Mouse (Mus musculus) stomach, embryonic 14.5 days (tissue): ENCODE measurements at regions not wholly inside any gene's neighbourhood (a gene's known extent, or its start where the extent isn't known, plus 50 kb on each side); places are given as distances from the start of the nearest gene placed in this dataset.

Source experiments
- ATAC-seq: fragments of 200-750 bp; cut with Nextera tagmentation; 2 replicates; pipeline ENCODE4 v1.8.0; 2017; ENCODE audit warnings: low read depth, moderate TSS enrichment; ENCODE audit not compliant: insufficient number of reproducible peaks, insufficient read depth, low FRiP score
- H3K27ac ChIP-seq: fragments of 300-500 bp; sonication (generic); 2 replicates; pipeline ENCODE4 v1.5.1; 2014; ENCODE audit warnings: mild to moderate bottlenecking, low read length, moderate library complexity, mixed read lengths
- H3K27me3 ChIP-seq: fragments of 300-500 bp; sonication (generic); 2 replicates; pipeline ENCODE4 v1.6.1; 2014; ENCODE audit warnings: low read length, control low read depth, mixed read lengths; ENCODE audit not compliant: control insufficient read depth, insufficient read depth
- H3K36me3 ChIP-seq: fragments of 300-500 bp; sonication (generic); 2 replicates; pipeline ENCODE4 v1.6.1; 2014; ENCODE audit warnings: mild to moderate bottlenecking, control low read depth, low read length, moderate library complexity, mixed read lengths; ENCODE audit not compliant: control insufficient read depth, insufficient read depth
- H3K4me1 ChIP-seq: fragments of 300-500 bp; sonication (generic); 2 replicates; pipeline ENCODE4 v1.6.1; 2014; ENCODE audit warnings: low read length, control low read depth, mixed read lengths; ENCODE audit not compliant: control insufficient read depth, insufficient read depth
- H3K4me2 ChIP-seq: fragments of 300-500 bp; sonication (generic); replicated peaks from 2 replicates; pipeline ENCODE4 v1.6.1; 2014; ENCODE audit warnings: low read depth, low read length, control low read depth
- H3K4me3 ChIP-seq: fragments of 300-500 bp; sonication (generic); 2 replicates; pipeline ENCODE4 v1.5.1; 2014; ENCODE audit warnings: low read depth, low read length, control low read depth
- H3K9ac ChIP-seq: fragments of 300-500 bp; sonication (generic); replicated peaks from 2 replicates; pipeline ENCODE4 v1.6.1; 2014; ENCODE audit warnings: low read depth, mild to moderate bottlenecking, control low read depth, low read length, moderate library complexity, mixed read lengths
- H3K9me3 ChIP-seq: fragments of 300-500 bp; sonication (generic); 2 replicates; pipeline ENCODE4 v1.6.1; 2016; ENCODE audit warnings: low read depth, low read length, control low read depth; ENCODE audit not compliant: control insufficient read depth
- WGBS: fragments of 180-500 bp; shearing (Covaris S2); extraction: QIAGEN DNeasy Blood & Tissue Kit; methylation state at CpG from one replicate; pipeline ENCODE4 v1.1.7; 2014; 5-methylcytosine and 5-hydroxymethylcytosine counted together

DNA sequence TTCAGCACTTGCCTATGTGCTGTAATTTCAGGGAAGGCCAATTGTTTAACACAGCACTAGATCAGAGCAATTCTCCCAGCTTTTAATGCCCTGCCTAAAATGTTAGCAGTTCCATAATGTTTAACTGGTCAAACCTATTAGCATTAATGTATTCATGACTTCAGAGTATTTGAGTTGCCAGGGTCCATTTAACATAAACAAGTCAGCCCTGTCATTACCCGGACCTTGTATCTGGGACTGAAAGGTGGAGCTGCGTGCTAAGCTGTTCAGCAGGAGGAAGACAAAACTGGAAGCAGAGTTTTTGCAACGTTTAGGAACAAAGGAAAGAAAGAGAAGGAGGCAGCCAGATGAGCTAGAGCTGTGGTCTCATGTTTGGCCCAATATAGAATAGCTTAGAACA lies 661.8 kb downstream of the Epm2a start:
- Histone ChIP-seq H3K4me2 (no peak overlapping the region), H3K9ac (no peak overlapping the region), H3K36me3 (no peaks in the 10 kb centered on the region), H3K4me1 (no peaks in the 10 kb centered on the region), H3K4me3 (no peak overlapping the region), H3K27ac (no peak overlapping the region), H3K9me3 (no peaks in the 10 kb centered on the region), H3K27me3 (no peaks in the 10 kb centered on the region)
- ATAC-seq: no peak
- 39% methylated on average over 3 of the region's 3 CpGs for WGBS

DNA sequence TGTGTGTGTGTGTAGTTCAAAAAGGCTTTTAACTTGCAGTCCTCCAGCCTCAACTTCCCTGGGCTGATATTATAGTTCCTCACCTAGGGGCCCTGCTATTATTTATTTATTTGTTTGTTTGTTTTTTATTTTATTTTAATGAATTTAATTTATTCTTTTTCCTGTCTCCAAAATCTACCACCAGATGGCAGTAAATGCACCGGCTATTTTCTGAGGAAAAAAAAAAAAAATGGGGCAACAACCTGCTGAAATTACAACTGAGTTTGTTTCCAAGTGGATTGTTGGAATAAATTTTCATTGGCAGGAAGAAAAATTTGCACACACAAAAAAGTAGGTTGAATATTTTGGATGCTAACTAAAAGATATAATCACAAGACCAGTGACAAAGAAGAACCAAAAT lies 662.7 kb downstream of the Epm2a start:
- no peaks in the 10 kb centered on the region for H3K9me3 ChIP-seq
- 35% methylated on average over 1 of the region's 1 CpGs for WGBS
- no peak overlapping the region for H3K4me3 ChIP-seq
- no peaks in the 10 kb centered on the region for H3K4me1 ChIP-seq
- H3K36me3 ChIP-seq: no peaks in the 10 kb centered on the region
- no peak overlapping the region for H3K9ac ChIP-seq
- H3K27ac ChIP-seq: no peak overlapping the region
- H3K4me2 ChIP-seq: no peak overlapping the region
- no peaks in the 10 kb centered on the region for H3K27me3 ChIP-seq
- no peak for ATAC-seq

DNA sequence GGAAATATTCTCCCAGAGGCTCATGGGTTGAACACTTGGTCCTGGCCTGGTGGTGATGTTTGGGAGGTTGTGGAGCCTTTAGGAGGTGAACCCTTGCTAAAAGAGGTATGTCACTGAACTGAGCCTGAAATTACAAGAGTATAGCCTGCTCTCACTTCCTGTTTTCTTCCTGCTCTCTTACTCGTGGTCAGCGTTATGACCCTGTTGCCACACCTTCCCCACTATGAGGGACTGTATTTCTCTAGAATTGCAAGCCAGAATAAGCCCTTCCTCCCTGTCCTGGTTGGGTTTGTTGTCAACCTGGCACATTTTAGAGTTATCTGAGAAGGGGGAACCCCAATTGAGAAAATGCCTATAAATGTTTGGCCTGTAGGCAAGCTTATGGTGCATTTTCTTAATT lies 674.1 kb downstream of the Epm2a start:
- WGBS: 74% methylated on average over 2 of the region's 2 CpGs
- Histone ChIP-seq H3K4me3 (no peak overlapping the region), H3K27me3 (no peaks in the 10 kb centered on the region), H3K4me1 (no peaks in the 10 kb centered on the region), H3K27ac (no peak overlapping the region), H3K36me3 (no peaks in the 10 kb centered on the region), H3K4me2 (no peak overlapping the region), H3K9me3 (no peaks in the 10 kb centered on the region), H3K9ac (no peak overlapping the region)
- no peak for ATAC-seq

DNA sequence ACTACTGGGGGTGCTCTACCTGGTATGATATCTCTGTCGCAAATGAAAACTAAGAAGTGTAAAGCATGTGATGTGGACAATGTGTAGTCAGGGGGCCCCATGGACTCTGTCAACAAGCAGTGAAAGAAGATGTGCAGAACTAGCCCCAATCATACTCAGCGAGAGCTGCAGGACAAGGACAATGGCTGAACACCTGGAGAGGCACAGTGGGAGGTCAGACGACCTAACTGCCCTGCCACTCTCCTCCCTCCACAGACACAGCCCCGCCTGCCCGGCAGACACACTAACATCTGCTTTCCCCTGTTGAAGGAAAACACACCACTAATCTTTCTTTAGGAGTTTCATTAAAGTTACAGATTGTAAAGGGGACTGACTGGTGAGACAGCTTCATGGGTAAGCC lies 675.1 kb downstream of the Epm2a start:
- WGBS: 28% methylated on average over 5 of the region's 5 CpGs
- H3K4me3 ChIP-seq: no peak overlapping the region
- no peaks in the 10 kb centered on the region for H3K4me1 ChIP-seq
- H3K9ac ChIP-seq: no peak overlapping the region
- no peak for ATAC-seq
- H3K9me3 ChIP-seq: no peaks in the 10 kb centered on the region
- H3K27me3 ChIP-seq: no peaks in the 10 kb centered on the region
- no peaks in the 10 kb centered on the region for H3K36me3 ChIP-seq
- H3K27ac ChIP-seq: no peak overlapping the region
- no peak overlapping the region for H3K4me2 ChIP-seq

DNA sequence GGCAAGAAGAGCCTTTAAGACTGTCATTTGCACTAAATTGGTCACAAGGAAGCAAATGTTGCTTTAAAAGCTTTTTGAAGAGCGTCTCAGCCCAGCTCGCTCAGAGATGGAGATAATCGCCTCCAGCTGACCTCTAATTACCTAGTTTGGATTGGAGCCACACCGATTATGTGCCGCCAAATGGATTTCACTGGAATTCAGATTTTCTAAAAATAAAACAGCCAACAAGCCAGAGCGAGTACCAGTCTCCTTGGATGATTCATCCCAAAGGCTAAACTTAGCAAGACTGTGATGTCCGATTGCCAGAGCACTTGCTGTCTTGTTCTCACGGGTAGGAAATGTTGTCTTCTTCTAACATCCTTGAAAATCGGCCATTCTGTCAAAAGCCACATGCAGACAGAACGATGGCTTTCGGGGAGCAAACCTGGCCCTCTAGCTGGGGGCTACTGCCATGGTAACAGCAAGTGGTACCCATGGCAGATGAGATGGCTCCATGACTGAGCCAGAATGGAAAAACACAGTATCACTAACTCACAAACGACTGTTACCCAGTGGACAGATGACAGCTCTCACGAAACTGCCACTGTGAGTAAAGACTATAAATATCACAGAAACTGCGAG lies 676.1 kb downstream of the Epm2a start:
- ATAC-seq: no peak
- no peak overlapping the region for H3K4me2 ChIP-seq
- H3K9ac ChIP-seq: no peak overlapping the region
- H3K9me3 ChIP-seq: no peaks in the 10 kb centered on the region
- H3K4me3 ChIP-seq: no peak overlapping the region
- no peak overlapping the region for H3K27ac ChIP-seq
- no peaks in the 10 kb centered on the region for H3K4me1 ChIP-seq
- no peaks in the 10 kb centered on the region for H3K27me3 ChIP-seq
- whole genome bisulfite sequencing: 61% methylated on average over 14 of the region's 14 CpGs
- no peaks in the 10 kb centered on the region for H3K36me3 ChIP-seq

DNA sequence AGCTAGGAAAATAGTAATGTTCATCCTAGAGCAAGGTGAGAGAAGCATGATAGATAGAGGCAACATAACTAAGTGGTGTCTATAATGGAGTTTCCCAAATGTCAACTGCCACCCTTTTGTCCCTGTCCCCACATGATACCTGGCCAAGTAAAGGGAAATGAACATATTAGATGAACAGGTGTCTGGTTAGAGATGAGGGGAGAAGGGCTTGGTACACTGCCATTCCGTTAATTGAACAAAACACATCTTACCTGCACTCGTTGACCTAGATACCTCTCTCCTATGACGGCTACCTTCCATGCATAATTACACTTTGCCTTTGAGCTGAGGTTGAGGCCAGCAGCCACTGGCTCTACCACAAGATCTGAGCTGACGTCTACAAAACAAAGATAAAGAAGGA lies 677.4 kb downstream of the Epm2a start:
- H3K9me3 ChIP-seq: no peaks in the 10 kb centered on the region
- H3K4me1 ChIP-seq: no peaks in the 10 kb centered on the region
- no peaks in the 10 kb centered on the region for H3K27me3 ChIP-seq
- no peak overlapping the region for H3K9ac ChIP-seq
- no peak overlapping the region for H3K4me2 ChIP-seq
- H3K36me3 ChIP-seq: no peaks in the 10 kb centered on the region
- H3K4me3 ChIP-seq: no peak overlapping the region
- 90% methylated on average over 4 of the region's 4 CpGs for whole genome bisulfite sequencing
- no peak overlapping the region for H3K27ac ChIP-seq
- no peak for ATAC-seq

DNA sequence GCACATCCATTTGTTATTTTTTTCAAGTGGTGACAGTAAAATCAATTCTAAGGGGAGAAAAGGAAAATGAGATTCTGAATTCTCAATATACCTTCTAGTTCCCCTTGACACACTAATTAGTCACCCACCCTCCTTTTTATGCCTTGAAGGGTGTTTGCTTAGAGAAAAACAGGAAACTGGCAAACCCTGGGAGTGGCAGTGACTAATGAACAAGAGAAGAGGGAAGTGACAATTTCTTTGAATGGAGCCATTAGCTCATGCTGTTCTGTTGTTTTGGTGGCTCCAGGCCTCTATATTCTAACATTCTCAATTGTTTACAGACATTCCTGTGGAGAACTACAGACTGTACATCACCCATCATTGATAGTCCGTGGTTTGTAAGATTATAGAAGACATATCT lies 692.0 kb downstream of the Epm2a start:
- Histone ChIP-seq H3K27ac (no peak overlapping the region), H3K9ac (no peak overlapping the region), H3K27me3 (no peaks in the 10 kb centered on the region), H3K36me3 (no peaks in the 10 kb centered on the region), H3K4me2 (no peak overlapping the region), H3K9me3 (no peaks in the 10 kb centered on the region), H3K4me3 (no peak overlapping the region), H3K4me1 (no peaks in the 10 kb centered on the region)
- 27% methylated on average over 1 of the region's 1 CpGs for WGBS
- ATAC-seq: no peak

DNA sequence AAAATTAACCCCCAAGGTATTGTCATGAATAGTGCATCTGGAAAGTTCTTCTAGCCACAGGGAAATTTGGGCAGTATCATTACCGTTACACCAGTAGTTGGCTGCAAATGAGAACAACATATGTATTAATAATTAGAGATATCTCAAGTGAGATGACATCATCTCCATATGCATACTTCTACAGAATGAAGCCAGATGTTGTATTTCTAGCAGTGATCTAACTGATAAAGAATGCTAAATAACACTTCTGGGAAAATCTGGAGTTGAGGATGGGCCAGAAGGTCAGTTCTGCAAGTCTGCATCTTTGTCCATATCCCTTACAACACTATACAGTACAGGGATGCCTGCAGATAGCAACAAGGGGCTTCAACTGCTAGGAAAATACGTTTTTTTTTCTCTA lies 702.7 kb downstream of the Epm2a start:
- no peaks in the 10 kb centered on the region for H3K36me3 ChIP-seq
- H3K27me3 ChIP-seq: no peaks in the 10 kb centered on the region
- H3K4me2 ChIP-seq: no peak overlapping the region
- no peaks in the 10 kb centered on the region for H3K9me3 ChIP-seq
- 51% methylated on average over 2 of the region's 2 CpGs for WGBS
- H3K27ac ChIP-seq: no peak overlapping the region
- no peak for ATAC-seq
- H3K4me3 ChIP-seq: no peak overlapping the region
- H3K4me1 ChIP-seq: no peaks in the 10 kb centered on the region
- no peak overlapping the region for H3K9ac ChIP-seq

DNA sequence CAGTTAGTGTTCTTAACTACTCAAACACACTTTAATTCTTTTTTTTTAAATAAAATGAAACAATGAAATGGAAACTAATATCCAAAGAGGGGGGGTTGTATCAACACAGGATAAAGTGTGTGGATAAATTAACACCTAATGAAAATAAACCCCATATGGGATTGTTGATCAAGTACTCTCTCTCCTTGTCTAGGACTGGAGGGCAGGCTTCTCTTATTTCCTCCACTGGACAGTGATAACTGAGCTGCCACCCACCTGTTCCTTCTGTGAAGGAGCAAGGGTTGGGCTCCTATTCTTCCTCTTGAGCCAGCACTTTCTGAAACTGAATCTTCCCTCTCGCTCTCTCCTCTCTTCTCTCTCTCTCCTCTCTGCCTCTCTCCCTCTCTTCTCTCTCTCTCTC lies 716.5 kb downstream of the Epm2a start:
- Histone ChIP-seq H3K4me2 (no peak overlapping the region), H3K4me1 (no peaks in the 10 kb centered on the region), H3K27me3 (no peaks in the 10 kb centered on the region), H3K36me3 (no peaks in the 10 kb centered on the region), H3K4me3 (no peak overlapping the region), H3K9ac (no peak overlapping the region), H3K9me3 (no peaks in the 10 kb centered on the region), H3K27ac (no peak overlapping the region)
- ATAC-seq: no peak
- WGBS: 76% methylated on average over 1 of the region's 1 CpGs
